Mouse (Mus musculus): ENCODE results near the gene Mctp1.

DNA sequence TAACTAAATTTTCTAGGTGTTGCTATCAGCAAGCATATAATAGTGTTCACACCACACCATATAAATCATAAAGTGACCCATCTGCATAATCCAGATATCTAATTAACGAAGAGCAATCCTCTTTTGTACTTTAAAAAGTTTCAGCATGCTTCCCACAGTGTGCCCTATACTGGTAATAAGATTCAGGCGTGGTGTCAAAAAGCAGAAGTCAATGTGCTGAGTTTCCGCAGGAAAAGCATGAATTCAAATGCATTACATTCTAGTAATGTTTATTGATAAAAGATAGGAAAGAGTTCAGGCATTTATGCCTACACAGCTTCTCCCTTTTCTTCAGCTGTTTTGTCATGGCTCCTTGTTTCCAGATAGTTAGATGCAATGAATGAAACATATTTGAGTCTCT is 544.8 kb downstream of the Mctp1 start:
- TF ChIP-seq CTCF (IDR thresholded peaks at IDR 0.05; ENCODE audit: control insufficient read depth, insufficient read depth, low read length) (no peak), POLR2A (IDR thresholded peaks at IDR 0.05; ENCODE audit: borderline replicate concordance, control insufficient read depth, low read depth, low read length) (no peak)
